Mouse (Mus musculus): ENCODE measurements around the gene Timm10. TPM values are rescaled to one million over a fixed set of nuclear protein-coding genes. Genes with fewer than 3 reads are reported as not detected.

Gene Timm10
- polyA plus RNA-seq, 1 experiment from 2014 or later: 86.0 TPM

GRCm38 (mm10) chr2:84840748-84841563, 14.2 kb downstream of the Timm10 start:
- peaks cover 55% of the 10 kb centered on the region for H3K27me3 ChIP-seq (replicated peaks)
- peaks cover 25% of the 10 kb centered on the region for H3K4me1 ChIP-seq
- 8% methylated on average over 17 of the region's 17 CpGs for WGBS
- H3K4me3 ChIP-seq (replicated peaks): peak overlapping the region; percentile 48
- H3K27ac ChIP-seq (replicated peaks): 0 out of 2 replicates have a peak overlapping the region, but pooled peaks have one; percentile 56
- H3K4me2 ChIP-seq: peak overlapping the region; percentile 94
- no peaks in the 10 kb centered on the region for H3K36me3 ChIP-seq
- peak; percentile 58 for ATAC-seq (ENCODE audit: low FRiP score)
- peak overlapping the region; percentile 48 for H3K9ac ChIP-seq (replicated peaks)
- H3K9me3 ChIP-seq (replicated peaks): no peaks in the 10 kb centered on the region

GRCm38 (mm10) chr2:84841905-84842304, 15.1 kb downstream of the Timm10 start:
- H3K9ac ChIP-seq (replicated peaks): no peak overlapping the region
- H3K9me3 ChIP-seq (replicated peaks): no peaks in the 10 kb centered on the region
- no peak overlapping the region for H3K4me3 ChIP-seq (replicated peaks)
- H3K36me3 ChIP-seq: no peaks in the 10 kb centered on the region
- H3K27ac ChIP-seq (replicated peaks): no peak overlapping the region
- peaks cover 53% of the 10 kb centered on the region for H3K27me3 ChIP-seq (replicated peaks)
- H3K4me1 ChIP-seq: peaks cover 25% of the 10 kb centered on the region
- no peak for ATAC-seq (ENCODE audit: low FRiP score)
- H3K4me2 ChIP-seq: 0 out of 2 replicates have a peak overlapping the region, but pooled peaks have one; percentile 94

- 88% methylated on average over 6 of the region's 6 CpGs for WGBS
- Histone ChIP-seq H3K36me3 (no peaks in the 10 kb centered on the region), H3K27me3 (replicated peaks) (peaks cover 36% of the 10 kb centered on the region), H3K9ac (replicated peaks) (no peak overlapping the region), H3K9me3 (replicated peaks) (no peaks in the 10 kb centered on the region), H3K4me3 (replicated peaks) (no peak overlapping the region), H3K4me1 (peaks cover 25% of the 10 kb centered on the region), H3K27ac (replicated peaks) (no peak overlapping the region), H3K4me2 (no peak overlapping the region)
- no peak for ATAC-seq (ENCODE audit: low FRiP score)
Measured at GRCm38 (mm10) chr2:84843654-84844053, 16.9 kb downstream of the Timm10 start.

GRCm38 (mm10) chr2:84845226-84845625, 18.4 kb downstream of the Timm10 start:
- H3K27ac ChIP-seq (replicated peaks): no peak overlapping the region
- no peak for ATAC-seq (ENCODE audit: low FRiP score)
- no peaks in the 10 kb centered on the region for H3K36me3 ChIP-seq
- peaks cover 20% of the 10 kb centered on the region for H3K27me3 ChIP-seq (replicated peaks)
- no peak overlapping the region for H3K4me2 ChIP-seq
- H3K9ac ChIP-seq (replicated peaks): no peak overlapping the region
- 90% methylated on average over 1 of the region's 1 CpGs for WGBS
- no peak overlapping the region for H3K4me3 ChIP-seq (replicated peaks)
- no peaks in the 10 kb centered on the region for H3K9me3 ChIP-seq (replicated peaks)
- peaks cover 10% of the 10 kb centered on the region for H3K4me1 ChIP-seq

- ATAC-seq (ENCODE audit: low FRiP score): no peak
- Histone ChIP-seq H3K27me3 (replicated peaks) (no peaks in the 10 kb centered on the region), H3K9me3 (replicated peaks) (no peaks in the 10 kb centered on the region), H3K27ac (replicated peaks) (no peak overlapping the region), H3K4me1 (peaks cover 9% of the 10 kb centered on the region; the same call in 1 of the 2 replicates), H3K9ac (replicated peaks) (no peak overlapping the region), H3K4me3 (replicated peaks) (no peak overlapping the region), H3K4me2 (peak overlapping the region; percentile 39), H3K36me3 (no peaks in the 10 kb centered on the region)
- WGBS: 65% methylated on average over 7 of the region's 7 CpGs
Measured at GRCm38 (mm10) chr2:84850407-84851129, 23.8 kb downstream of the Timm10 start.

GRCm38 (mm10) chr2:84851130-84852040, 24.6 kb downstream of the Timm10 start:
- H3K4me3 ChIP-seq (replicated peaks): no peak overlapping the region
- H3K9me3 ChIP-seq (replicated peaks): no peaks in the 10 kb centered on the region
- H3K9ac ChIP-seq (replicated peaks): no peak overlapping the region
- 33% methylated on average over 23 of the region's 23 CpGs for WGBS
- H3K27me3 ChIP-seq (replicated peaks): no peaks in the 10 kb centered on the region
- no peak overlapping the region for H3K27ac ChIP-seq (replicated peaks)
- peak overlapping the region; percentile 39 for H3K4me2 ChIP-seq
- ATAC-seq (ENCODE audit: low FRiP score): peak; percentile 25; the same call in 1 of the 2 replicates
- no peaks in the 10 kb centered on the region for H3K36me3 ChIP-seq
- peaks cover 9% of the 10 kb centered on the region; the same call in 1 of the 2 replicates for H3K4me1 ChIP-seq

GRCm38 (mm10) chr2:84855732-84856131, 28.9 kb downstream of the Timm10 start:
- no peaks in the 10 kb centered on the region for H3K9me3 ChIP-seq (replicated peaks)
- WGBS: 50% methylated on average over 2 of the region's 2 CpGs

GRCm38 (mm10) chr2:84858551-84858950, 31.8 kb downstream of the Timm10 start:
- H3K9me3 ChIP-seq (replicated peaks): no peaks in the 10 kb centered on the region
- H3K36me3 ChIP-seq: no peaks in the 10 kb centered on the region
- H3K27me3 ChIP-seq (replicated peaks): no peaks in the 10 kb centered on the region
- H3K4me1 ChIP-seq: no peaks in the 10 kb centered on the region
- H3K9ac ChIP-seq (replicated peaks): no peak overlapping the region
- H3K4me3 ChIP-seq (replicated peaks): no peak overlapping the region
- no peak overlapping the region for H3K27ac ChIP-seq (replicated peaks)
- no peak for ATAC-seq (ENCODE audit: low FRiP score)
- no peak overlapping the region for H3K4me2 ChIP-seq
- WGBS: 91% methylated on average over 1 of the region's 1 CpGs

More at GRCm38 (mm10) chr2:84855732-84856131, 28.9 kb downstream of the Timm10 start:
- H3K4me3 ChIP-seq (replicated peaks): no peak overlapping the region
- H3K4me2 ChIP-seq: no peak overlapping the region
- peak; percentile 63; the same call in 1 of the 2 replicates for ATAC-seq (ENCODE audit: low FRiP score)
- H3K4me1 ChIP-seq: peaks cover 9% of the 10 kb centered on the region; the same call in 1 of the 2 replicates
- H3K27me3 ChIP-seq (replicated peaks): no peaks in the 10 kb centered on the region
- H3K9ac ChIP-seq (replicated peaks): no peak overlapping the region
- no peaks in the 10 kb centered on the region for H3K36me3 ChIP-seq
- H3K27ac ChIP-seq (replicated peaks): no peak overlapping the region

GRCm38 (mm10) chr2:84859991-84860780, 33.4 kb downstream of the Timm10 start:
- no peak for ATAC-seq (ENCODE audit: low FRiP score)
- Histone ChIP-seq H3K9me3 (replicated peaks) (no peaks in the 10 kb centered on the region), H3K27ac (replicated peaks) (no peak overlapping the region), H3K36me3 (no peaks in the 10 kb centered on the region), H3K4me1 (no peaks in the 10 kb centered on the region), H3K9ac (replicated peaks) (no peak overlapping the region), H3K4me3 (replicated peaks) (no peak overlapping the region), H3K4me2 (no peak overlapping the region), H3K27me3 (replicated peaks) (peaks cover 5% of the 10 kb centered on the region; the same call in 1 of the 2 replicates)
- WGBS: 86% methylated on average over 7 of the region's 7 CpGs

- WGBS: 95% methylated on average over 3 of the region's 3 CpGs
- no peak overlapping the region for H3K27ac ChIP-seq (replicated peaks)
Measured at GRCm38 (mm10) chr2:84861430-84861829, 34.6 kb downstream of the Timm10 start.

More at GRCm38 (mm10) chr2:84861430-84861829, 34.6 kb downstream of the Timm10 start:
- peaks cover 17% of the 10 kb centered on the region for H3K27me3 ChIP-seq (replicated peaks)
- no peaks in the 10 kb centered on the region for H3K36me3 ChIP-seq
- no peak overlapping the region for H3K4me2 ChIP-seq
- peaks cover 10% of the 10 kb centered on the region for H3K4me1 ChIP-seq
- H3K9me3 ChIP-seq (replicated peaks): no peaks in the 10 kb centered on the region
- ATAC-seq (ENCODE audit: low FRiP score): no peak
- no peak overlapping the region for H3K9ac ChIP-seq (replicated peaks)
- H3K4me3 ChIP-seq (replicated peaks): no peak overlapping the region
